Mouse (Mus musculus) thymus, postnatal 25 days (tissue): Measurements from ENCODE around the gene Pld5.

Experiments
- DNase-seq: peaks from one replicate; pipeline ENCODE4 v3.0.0; 2022

Pld5 gene

GRCm38 (mm10) chr1:176145306-176145705, 129.8 kb downstream of the Pld5 start:
- no peak for DNase-seq

- DNase-seq: no peak
Observed at GRCm38 (mm10) chr1:176134379-176134778, 140.7 kb downstream of the Pld5 start.

GRCm38 (mm10) chr1:176125771-176126170, 149.3 kb downstream of the Pld5 start:
- DNase-seq: no peak

GRCm38 (mm10) chr1:176124441-176124840, 150.7 kb downstream of the Pld5 start:
- no peak for DNase-seq

GRCm38 (mm10) chr1:176123781-176124180, 151.3 kb downstream of the Pld5 start:
- no peak for DNase-seq

- DNase-seq: no peak
Observed at GRCm38 (mm10) chr1:176115604-176116003, 159.5 kb downstream of the Pld5 start.

- no peak for DNase-seq
Observed at GRCm38 (mm10) chr1:176098685-176099320, 176.3 kb downstream of the Pld5 start.

- no peak for DNase-seq
Observed at GRCm38 (mm10) chr1:176092119-176092518, 183.0 kb downstream of the Pld5 start.

- DNase-seq: no peak
Observed at GRCm38 (mm10) chr1:176089382-176089781, 185.7 kb downstream of the Pld5 start.

- DNase-seq: no peak
Observed at GRCm38 (mm10) chr1:176085952-176086648, 189.0 kb downstream of the Pld5 start.

GRCm38 (mm10) chr1:176082306-176082705, 192.8 kb downstream of the Pld5 start:
- DNase-seq: no peak

GRCm38 (mm10) chr1:176080969-176081368, 194.1 kb downstream of the Pld5 start:
- DNase-seq: no peak

GRCm38 (mm10) chr1:176078410-176078809, 196.7 kb downstream of the Pld5 start:
- DNase-seq: no peak

GRCm38 (mm10) chr1:176076799-176077198, 198.3 kb downstream of the Pld5 start:
- DNase-seq: no peak

GRCm38 (mm10) chr1:176075810-176076209, 199.3 kb downstream of the Pld5 start:
- DNase-seq: no peak

GRCm38 (mm10) chr1:176075409-176075808, 199.7 kb downstream of the Pld5 start:
- DNase-seq: no peak

- no peak for DNase-seq
Observed at GRCm38 (mm10) chr1:176074526-176074925, 200.6 kb downstream of the Pld5 start.

- DNase-seq: no peak
Observed at GRCm38 (mm10) chr1:176065281-176065680, 209.8 kb downstream of the Pld5 start.

GRCm38 (mm10) chr1:176064471-176064870, 210.6 kb downstream of the Pld5 start:
- no peak for DNase-seq

- no peak for DNase-seq
Observed at GRCm38 (mm10) chr1:176053653-176054052, 221.5 kb downstream of the Pld5 start.

GRCm38 (mm10) chr1:176046995-176047394, 228.1 kb downstream of the Pld5 start:
- DNase-seq: no peak

GRCm38 (mm10) chr1:176046375-176046774, 228.7 kb downstream of the Pld5 start:
- no peak for DNase-seq

- DNase-seq: no peak
Observed at GRCm38 (mm10) chr1:176043056-176043455, 232.1 kb downstream of the Pld5 start.

GRCm38 (mm10) chr1:176039923-176040322, 235.2 kb downstream of the Pld5 start:
- no peak for DNase-seq

GRCm38 (mm10) chr1:176036028-176036427, 239.1 kb downstream of the Pld5 start:
- no peak for DNase-seq
